Mouse (Mus musculus): ENCODE results near the gene Khdc1c. TPM values are rescaled to one million over a fixed set of nuclear protein-coding genes. Genes with fewer than 3 reads are reported as not detected.

Khdc1c gene
- not detected in 2 replicates for polyA plus RNA-seq (2012; rRNA removed)

DNA sequence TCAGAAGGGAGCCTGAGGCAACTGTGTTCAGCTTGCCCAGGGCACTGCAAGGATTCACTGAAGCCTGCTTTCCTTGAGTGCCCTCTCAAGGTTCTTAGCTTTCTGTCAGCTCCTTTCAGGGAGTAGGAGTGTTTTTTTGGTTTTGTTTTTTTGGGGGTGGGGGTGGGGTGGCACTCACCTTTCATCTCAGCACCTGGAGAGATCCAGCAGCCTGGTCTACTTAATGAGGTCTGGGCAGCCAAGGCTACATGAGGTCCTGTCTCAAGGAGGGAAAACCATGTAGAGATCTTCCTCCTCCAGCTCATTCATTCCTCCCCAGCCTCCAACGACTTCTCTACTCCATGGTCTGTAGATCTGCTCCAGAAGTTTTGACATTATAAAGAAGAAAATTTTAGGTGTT lies at the start of gene Khdc1c:
Gene Khdc1c (plus strand): TSS at position 301 of the 400 bp plus-strand sequence.

DNA sequence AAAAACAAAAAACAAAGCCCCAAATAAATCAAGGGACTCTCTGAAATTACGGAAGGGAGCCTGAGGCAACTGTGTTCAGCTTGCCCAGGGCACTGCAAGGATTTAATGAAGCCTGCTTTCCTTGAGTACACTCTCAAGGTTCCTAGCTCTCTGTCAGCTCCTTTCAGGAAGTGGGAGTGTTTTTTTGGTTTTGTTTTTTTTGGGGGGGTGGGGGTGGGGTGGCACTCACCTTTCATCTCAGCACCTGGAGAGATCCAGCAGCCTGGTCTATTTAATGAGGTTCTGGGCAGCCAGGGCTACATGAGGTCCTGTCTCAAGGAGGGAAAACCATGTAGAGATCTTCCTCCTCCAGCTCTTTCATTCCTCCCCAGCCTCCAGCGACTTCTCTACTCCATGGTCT lies 18.8 kb upstream of the Khdc1c start, which contains the start of gene Khdc1a:
Gene Khdc1a (plus strand): TSS at position 301 of the 400 bp plus-strand sequence.

DNA sequence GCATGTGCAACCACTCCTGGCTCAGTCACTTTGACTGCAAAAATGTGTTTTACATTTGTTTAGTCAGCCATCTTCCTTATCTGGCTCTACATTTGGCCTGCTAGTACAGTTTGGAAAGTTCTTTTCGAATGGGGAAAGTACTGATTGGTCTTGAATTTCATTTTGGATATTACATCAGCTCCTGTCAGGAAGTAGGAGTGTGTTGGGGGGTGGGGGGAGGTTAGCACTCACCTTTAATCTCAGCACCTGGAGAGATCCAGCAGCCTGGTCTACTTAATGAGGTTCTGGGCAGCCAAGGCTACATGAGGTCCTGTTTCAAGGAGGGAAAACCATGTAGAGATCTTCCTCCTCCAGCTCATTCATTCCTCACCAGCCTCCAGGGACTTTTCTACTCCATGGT lies 15.1 kb downstream of the Khdc1c start, which contains the start of gene Khdc1b:
Gene Khdc1b (plus strand): TSS at position 301 of the 400 bp plus-strand sequence.

Other genes with a start within 250 kb of the Khdc1c start
- gene Tmem14a, start 149.8 kb upstream of the Khdc1c start, polyA plus RNA-seq (2012; rRNA removed) = 2.6 and 3.2 TPM in 2 replicates
- gene Gsta3, start 127.7 kb upstream of the Khdc1c start, polyA plus RNA-seq (2012; rRNA removed) = 45.7 and 54.7 TPM in 2 replicates
- gene Khdc1a, start 18.7 kb upstream of the Khdc1c start, polyA plus RNA-seq (2012; rRNA removed) = not detected in 2 replicates
- not detected in 2 replicates for gene Khdc1b, start 15.2 kb downstream of the Khdc1c start, polyA plus RNA-seq (2012; rRNA removed)